Mouse (Mus musculus): ENCODE measurements around the gene Cacna1c. TPM values are rescaled to one million over a fixed set of nuclear protein-coding genes. Genes with fewer than 3 reads are reported as not detected.

The Cacna1c gene
- polyA plus RNA-seq, 1 experiment from 2014 or later = 13.7 TPM

GRCm38 (mm10) chr6:119070351-119070750 is 125.9 kb downstream of the Cacna1c start:
- peaks cover 8% of the 10 kb centered on the region for H3K4me1 ChIP-seq (ENCODE audit: control insufficient read depth, insufficient read depth, low read length)
- no peak overlapping the region for H3K9ac ChIP-seq (replicated peaks; ENCODE audit: low read depth, low read length)
- no peaks in the 10 kb centered on the region for H3K9me3 ChIP-seq (ENCODE audit: control insufficient read depth, low read length)
- no peak overlapping the region for H3K27ac ChIP-seq (ENCODE audit: low read depth, low read length)
- no peaks in the 10 kb centered on the region for H3K27me3 ChIP-seq (ENCODE audit: control insufficient read depth, insufficient read depth, low read length)
- ATAC-seq (ENCODE audit: low read depth) = no peak
- H3K36me3 ChIP-seq (ENCODE audit: control insufficient read depth, insufficient read depth, low read length) = no peaks in the 10 kb centered on the region
- H3K4me2 ChIP-seq (ENCODE audit: low read depth, low read length) = no peak overlapping the region
- H3K4me3 ChIP-seq (ENCODE audit: low read depth, low read length) = no peak overlapping the region
- WGBS = 96% methylated on average over 3 of the region's 3 CpGs

GRCm38 (mm10) chr6:119069145-119069544 is 127.1 kb downstream of the Cacna1c start:
- Histone ChIP-seq H3K9ac (replicated peaks; ENCODE audit: low read depth, low read length) (no peak overlapping the region), H3K27ac (ENCODE audit: low read depth, low read length) (no peak overlapping the region), H3K36me3 (ENCODE audit: control insufficient read depth, insufficient read depth, low read length) (no peaks in the 10 kb centered on the region), H3K4me1 (ENCODE audit: control insufficient read depth, insufficient read depth, low read length) (peaks cover 8% of the 10 kb centered on the region), H3K4me3 (ENCODE audit: low read depth, low read length) (no peak overlapping the region), H3K27me3 (ENCODE audit: control insufficient read depth, insufficient read depth, low read length) (no peaks in the 10 kb centered on the region), H3K4me2 (ENCODE audit: low read depth, low read length) (no peak overlapping the region), H3K9me3 (ENCODE audit: control insufficient read depth, low read length) (no peaks in the 10 kb centered on the region)
- 92% methylated on average over 5 of the region's 5 CpGs for WGBS
- no peak for ATAC-seq (ENCODE audit: low read depth)

GRCm38 (mm10) chr6:119068650-119069049 is 127.6 kb downstream of the Cacna1c start:
- H3K9me3 ChIP-seq (ENCODE audit: control insufficient read depth, low read length) = no peaks in the 10 kb centered on the region
- no peak overlapping the region for H3K4me3 ChIP-seq (ENCODE audit: low read depth, low read length)
- no peak overlapping the region for H3K4me2 ChIP-seq (ENCODE audit: low read depth, low read length)
- ATAC-seq (ENCODE audit: low read depth) = no peak
- WGBS = 63% methylated on average over 4 of the region's 4 CpGs
- no peaks in the 10 kb centered on the region for H3K36me3 ChIP-seq (ENCODE audit: control insufficient read depth, insufficient read depth, low read length)
- no peaks in the 10 kb centered on the region for H3K27me3 ChIP-seq (ENCODE audit: control insufficient read depth, insufficient read depth, low read length)
- H3K9ac ChIP-seq (replicated peaks; ENCODE audit: low read depth, low read length) = no peak overlapping the region
- H3K4me1 ChIP-seq (ENCODE audit: control insufficient read depth, insufficient read depth, low read length) = peaks cover 8% of the 10 kb centered on the region
- no peak overlapping the region for H3K27ac ChIP-seq (ENCODE audit: low read depth, low read length)

GRCm38 (mm10) chr6:119064961-119065360 is 131.3 kb downstream of the Cacna1c start:
- no peak overlapping the region for H3K4me3 ChIP-seq (ENCODE audit: low read depth, low read length)
- no peak overlapping the region for H3K4me2 ChIP-seq (ENCODE audit: low read depth, low read length)
- 77% methylated on average over 5 of the region's 5 CpGs for WGBS
- no peaks in the 10 kb centered on the region for H3K36me3 ChIP-seq (ENCODE audit: control insufficient read depth, insufficient read depth, low read length)
- ATAC-seq (ENCODE audit: low read depth) = no peak
- H3K27me3 ChIP-seq (ENCODE audit: control insufficient read depth, insufficient read depth, low read length) = no peaks in the 10 kb centered on the region
- H3K27ac ChIP-seq (ENCODE audit: low read depth, low read length) = no peak overlapping the region
- H3K9me3 ChIP-seq (ENCODE audit: control insufficient read depth, low read length) = no peaks in the 10 kb centered on the region
- no peaks in the 10 kb centered on the region; the same call in 1 of the 2 replicates for H3K4me1 ChIP-seq (ENCODE audit: control insufficient read depth, insufficient read depth, low read length)
- H3K9ac ChIP-seq (replicated peaks; ENCODE audit: low read depth, low read length) = no peak overlapping the region

GRCm38 (mm10) chr6:119064430-119064829 is 131.8 kb downstream of the Cacna1c start:
- H3K36me3 ChIP-seq (ENCODE audit: control insufficient read depth, insufficient read depth, low read length) = no peaks in the 10 kb centered on the region
- H3K9me3 ChIP-seq (ENCODE audit: control insufficient read depth, low read length) = no peaks in the 10 kb centered on the region
- H3K9ac ChIP-seq (replicated peaks; ENCODE audit: low read depth, low read length) = no peak overlapping the region
- 97% methylated on average over 9 of the region's 9 CpGs for WGBS
- no peak overlapping the region for H3K27ac ChIP-seq (ENCODE audit: low read depth, low read length)
- no peak overlapping the region for H3K4me3 ChIP-seq (ENCODE audit: low read depth, low read length)
- H3K27me3 ChIP-seq (ENCODE audit: control insufficient read depth, insufficient read depth, low read length) = no peaks in the 10 kb centered on the region
- H3K4me1 ChIP-seq (ENCODE audit: control insufficient read depth, insufficient read depth, low read length) = no peaks in the 10 kb centered on the region; the same call in 1 of the 2 replicates
- no peak for ATAC-seq (ENCODE audit: low read depth)
- no peak overlapping the region for H3K4me2 ChIP-seq (ENCODE audit: low read depth, low read length)

GRCm38 (mm10) chr6:119062695-119063094 is 133.5 kb downstream of the Cacna1c start:
- Histone ChIP-seq H3K27me3 (ENCODE audit: control insufficient read depth, insufficient read depth, low read length) (no peaks in the 10 kb centered on the region), H3K9me3 (ENCODE audit: control insufficient read depth, low read length) (no peaks in the 10 kb centered on the region), H3K4me3 (ENCODE audit: low read depth, low read length) (no peak overlapping the region), H3K36me3 (ENCODE audit: control insufficient read depth, insufficient read depth, low read length) (no peaks in the 10 kb centered on the region), H3K9ac (replicated peaks; ENCODE audit: low read depth, low read length) (no peak overlapping the region), H3K4me2 (ENCODE audit: low read depth, low read length) (no peak overlapping the region), H3K27ac (ENCODE audit: low read depth, low read length) (no peak overlapping the region), H3K4me1 (ENCODE audit: control insufficient read depth, insufficient read depth, low read length) (no peaks in the 10 kb centered on the region; the same call in 1 of the 2 replicates)
- ATAC-seq (ENCODE audit: low read depth) = no peak

GRCm38 (mm10) chr6:119058896-119059295 is 137.3 kb downstream of the Cacna1c start:
- no peak overlapping the region for H3K9ac ChIP-seq (replicated peaks; ENCODE audit: low read depth, low read length)
- 59% methylated on average over 3 of the region's 3 CpGs for WGBS
- H3K27ac ChIP-seq (ENCODE audit: low read depth, low read length) = peak overlapping the region; percentile 39; the same call in 1 of the 2 replicates
- no peaks in the 10 kb centered on the region for H3K4me1 ChIP-seq (ENCODE audit: control insufficient read depth, insufficient read depth, low read length)
- H3K4me3 ChIP-seq (ENCODE audit: low read depth, low read length) = no peak overlapping the region
- H3K9me3 ChIP-seq (ENCODE audit: control insufficient read depth, low read length) = no peaks in the 10 kb centered on the region
- H3K27me3 ChIP-seq (ENCODE audit: control insufficient read depth, insufficient read depth, low read length) = no peaks in the 10 kb centered on the region
- H3K36me3 ChIP-seq (ENCODE audit: control insufficient read depth, insufficient read depth, low read length) = no peaks in the 10 kb centered on the region
- H3K4me2 ChIP-seq (ENCODE audit: low read depth, low read length) = no peak overlapping the region
- no peak for ATAC-seq (ENCODE audit: low read depth)

GRCm38 (mm10) chr6:119058461-119058860 is 137.8 kb downstream of the Cacna1c start:
- no peaks in the 10 kb centered on the region for H3K4me1 ChIP-seq (ENCODE audit: control insufficient read depth, insufficient read depth, low read length)
- H3K4me2 ChIP-seq (ENCODE audit: low read depth, low read length) = no peak overlapping the region
- no peak overlapping the region for H3K4me3 ChIP-seq (ENCODE audit: low read depth, low read length)
- WGBS = 78% methylated on average over 8 of the region's 8 CpGs
- H3K9ac ChIP-seq (replicated peaks; ENCODE audit: low read depth, low read length) = no peak overlapping the region
- H3K27ac ChIP-seq (ENCODE audit: low read depth, low read length) = peak overlapping the region; percentile 39; the same call in 1 of the 2 replicates
- no peaks in the 10 kb centered on the region for H3K9me3 ChIP-seq (ENCODE audit: control insufficient read depth, low read length)
- no peak for ATAC-seq (ENCODE audit: low read depth)
- H3K27me3 ChIP-seq (ENCODE audit: control insufficient read depth, insufficient read depth, low read length) = no peaks in the 10 kb centered on the region
- no peaks in the 10 kb centered on the region for H3K36me3 ChIP-seq (ENCODE audit: control insufficient read depth, insufficient read depth, low read length)

- H3K36me3 ChIP-seq (ENCODE audit: control insufficient read depth, insufficient read depth, low read length) = no peaks in the 10 kb centered on the region
- peak; percentile 62; the same call in 1 of the 2 replicates for ATAC-seq (ENCODE audit: low read depth)
- H3K4me3 ChIP-seq (ENCODE audit: low read depth, low read length) = no peak overlapping the region
- no peak overlapping the region for H3K27ac ChIP-seq (ENCODE audit: low read depth, low read length)
- H3K4me2 ChIP-seq (ENCODE audit: low read depth, low read length) = no peak overlapping the region
- H3K9ac ChIP-seq (replicated peaks; ENCODE audit: low read depth, low read length) = no peak overlapping the region
- no peaks in the 10 kb centered on the region for H3K4me1 ChIP-seq (ENCODE audit: control insufficient read depth, insufficient read depth, low read length)
- WGBS = 78% methylated on average over 15 of the region's 15 CpGs
- no peaks in the 10 kb centered on the region for H3K9me3 ChIP-seq (ENCODE audit: control insufficient read depth, low read length)
- H3K27me3 ChIP-seq (ENCODE audit: control insufficient read depth, insufficient read depth, low read length) = no peaks in the 10 kb centered on the region
These were observed 139.1 kb downstream of the Cacna1c start for GRCm38 (mm10) chr6:119057076-119057479.
